In the genomic region with DNA sequence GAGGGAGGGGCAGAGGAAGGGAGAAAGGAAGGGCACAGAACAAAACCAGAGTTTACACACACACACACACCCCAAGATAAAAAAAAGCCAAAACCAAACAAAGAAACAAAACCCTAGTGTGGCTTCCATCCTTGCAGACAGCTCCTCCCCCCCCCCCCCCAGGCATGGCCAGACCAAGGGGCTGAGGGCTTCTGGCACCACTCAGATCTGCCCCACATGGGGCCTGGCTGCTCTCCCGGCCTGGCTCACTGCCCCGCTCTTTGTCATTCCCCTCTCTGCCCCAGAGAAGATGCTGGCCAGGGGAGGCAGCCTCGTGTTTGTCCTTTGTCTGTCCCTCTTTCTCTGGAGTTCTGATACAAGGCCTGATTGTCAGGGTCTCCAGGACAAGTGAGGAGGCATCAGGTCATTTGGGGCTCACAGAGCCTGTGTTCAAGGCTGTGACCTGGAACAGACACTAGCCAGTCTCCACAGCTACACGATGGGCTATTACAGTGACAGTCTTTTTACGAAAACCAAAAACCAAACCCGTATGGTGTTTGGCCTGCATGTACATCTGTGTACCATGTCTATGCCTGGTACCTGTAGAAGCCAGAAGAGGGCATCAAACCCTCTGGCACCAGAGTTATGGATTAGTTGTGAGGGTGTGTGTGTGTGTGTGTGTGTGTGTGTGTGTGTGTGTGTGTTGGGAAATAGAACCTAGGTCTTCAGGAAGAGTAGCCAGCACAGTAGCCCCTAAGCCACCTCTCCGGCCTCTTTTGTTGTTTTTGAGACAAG, we compare ENCODE assay signal across 9 mouse cellular contexts. TPM values are rescaled to one million over a fixed set of nuclear protein-coding genes. Genes with fewer than 3 reads are reported as not detected.
DNase-seq lines count a peak whose midpoint lies in the region; ATAC-seq and TF ChIP-seq lines count a peak whose summit lies in the region.
"Had no signal": no experiment of that assay in that cellular context is flagged by ENCODE, and none has a peak within 500 bp of the region (broad histone marks: within the 10 kb centered on the region; RNA-seq: fewer than 3 reads in every experiment).

No protein-coding gene starts in this region.

- no peak overlapping the region for H3K4me3 ChIP-seq in forebrain, postnatal 0 days (ENCODE audit: low read depth, low read length)

- 0 out of 2 replicates have a peak overlapping the region, but pooled peaks have one; percentile 14 for H3K9ac ChIP-seq in forebrain, postnatal 0 days

- H3K27me3 ChIP-seq in forebrain, postnatal 0 days (ENCODE audit: insufficient read depth, low read length) = no peaks in the 10 kb centered on the region
- H3K27me3 ChIP-seq: Patski had no signal

- no peaks in the 10 kb centered on the region for H3K9me3 ChIP-seq in forebrain, postnatal 0 days (ENCODE audit: low read length)

- peak; percentile 53 for DNase-seq in ovary, postnatal 36 days (ENCODE audit: low spot score)
- DNase-seq in ovary, postnatal 14 days (ENCODE audit: low spot score) = no peak
- peak; percentile 79 for DNase-seq in forebrain, postnatal 0 days
- DNase-seq in layer of hippocampus, postnatal 10 days (ENCODE audit: low spot score in 2 of 2) = peak; percentile 89 to 90
- peak; percentile 69 for DNase-seq in right cerebral cortex, postnatal 14 days
- no peak for DNase-seq in thymus, postnatal 14 days
- DNase-seq in ovary, postnatal 10 days (ENCODE audit: low spot score) = no peak
- no peak for DNase-seq in kidney, postnatal 10 days

- ATAC-seq in forebrain, postnatal 0 days = peak; percentile 86
- ATAC-seq: Patski had no signal

- peak overlapping the region; percentile 69 for H3K27ac ChIP-seq in forebrain, postnatal 0 days (ENCODE audit: low read depth, low read length)

- H3K4me2 ChIP-seq in forebrain, postnatal 0 days (ENCODE audit: low read depth) = no peak overlapping the region

- no peaks in the 10 kb centered on the region for H3K4me1 ChIP-seq in forebrain, postnatal 0 days (ENCODE audit: insufficient read depth)

- peaks cover 15% of the 10 kb centered on the region; the same call in 1 of the 2 replicates for H3K36me3 ChIP-seq in forebrain, postnatal 0 days (ENCODE audit: insufficient read depth)

- peak; percentile 43 for TF ChIP-seq CTCF in forebrain, postnatal 0 days (IDR thresholded peaks at IDR 0.05; ENCODE audit: low read depth)

- WGBS in forebrain, postnatal 0 days = 28% methylated on average over 7 of the region's 7 CpGs

RNA-seq across cellular contexts. Expression of a gene that starts 20.0 kb away (rescaled TPM):
- total RNA-seq in forebrain, postnatal 0 days (2014; rRNA removed) = 52.2 and 55.0 TPM in 2 replicates
- 22.2 and 29.8 TPM in 2 replicates for polyA plus RNA-seq in forebrain, postnatal 0 days (2015; fragmentation: Nextera tagmentation; extraction: Ambion mirVana)
- total RNA-seq in layer of hippocampus, postnatal 10 days (2021) = 10 to 100 TPM; 63.7 to 70.1 TPM

RNA-seq across cellular contexts. Expression of a gene that starts 38.6 kb away (rescaled TPM):
- total RNA-seq in forebrain, postnatal 0 days (2014; rRNA removed) = 62.0 and 62.2 TPM in 2 replicates
- 76.5 and 90.8 TPM in 2 replicates for polyA plus RNA-seq in forebrain, postnatal 0 days (2015; fragmentation: Nextera tagmentation; extraction: Ambion mirVana)
- total RNA-seq in layer of hippocampus, postnatal 10 days (2021) = 10 to 100 TPM; 38.4 to 41.6 TPM

Comparison
In these comparisons a context has a peak if more than half of its experiments do, and no peak if none do; other contexts are left out.
1. DNase-seq: peak in ovary, postnatal 36 days (single experiment), forebrain, postnatal 0 days (single experiment), layer of hippocampus, postnatal 10 days (2 of 2) and right cerebral cortex, postnatal 14 days (single experiment); none in ovary, postnatal 14 days (single experiment), thymus, postnatal 14 days (single experiment), ovary, postnatal 10 days (single experiment) and kidney, postnatal 10 days (single experiment).